In the genomic region with DNA sequence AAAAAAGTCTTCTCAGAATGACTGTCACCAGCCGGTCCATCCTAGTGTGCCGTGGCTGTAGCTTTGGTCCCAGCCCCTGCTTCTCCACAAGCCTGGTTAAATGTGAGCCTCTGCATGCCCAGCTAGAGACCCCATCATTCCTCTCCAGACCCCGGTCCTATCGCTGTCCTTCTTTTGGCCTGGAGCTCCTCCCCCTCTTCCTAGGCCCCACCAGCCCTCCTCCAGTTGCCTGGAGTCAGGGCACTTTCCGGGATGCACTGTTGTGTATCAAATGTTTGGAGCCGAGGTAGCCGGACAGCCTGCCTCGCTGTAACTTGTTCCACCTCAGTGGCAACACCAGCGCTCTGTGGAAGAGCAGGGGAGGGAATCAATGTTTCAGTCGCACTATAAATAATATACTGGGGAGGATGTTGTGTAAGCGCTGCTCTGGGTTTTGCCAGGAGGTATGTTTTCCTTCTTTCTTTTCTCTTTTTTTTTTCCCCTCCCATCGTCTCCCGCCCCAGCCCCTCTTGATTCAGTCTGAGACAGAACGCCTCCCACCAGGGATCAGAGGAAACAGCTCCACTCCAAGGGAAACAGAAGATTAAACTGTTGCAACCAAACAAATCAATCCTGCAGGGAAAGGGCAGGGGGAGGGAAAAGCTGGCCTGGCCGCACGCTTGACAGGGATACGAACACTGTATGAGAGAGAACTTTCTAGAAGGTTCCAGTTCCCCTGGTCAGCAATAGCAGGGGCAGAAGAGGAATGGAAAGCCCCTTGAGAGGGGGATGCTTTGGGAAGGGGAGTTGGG, we compare ENCODE assay signal across 7 mouse cellular contexts.
DNase-seq lines count a peak whose midpoint lies in the region; ATAC-seq and TF ChIP-seq lines count a peak whose summit lies in the region.

No protein-coding gene starts in this region.

- TF ChIP-seq CTCF in midbrain, postnatal 0 days (IDR thresholded peaks at IDR 0.05): 0 out of 2 replicates have a peak, but pooled peaks have one; percentile 7

- H3K9ac ChIP-seq in lung, embryonic 16.5 days (ENCODE audit: low read length): no peak overlapping the region
- H3K9ac ChIP-seq in forebrain, embryonic 15.5 days (replicated peaks): no peak overlapping the region
- no peak overlapping the region for H3K9ac ChIP-seq in hindbrain, embryonic 16.5 days (ENCODE audit: low read depth, low read length)
- H3K9ac ChIP-seq in midbrain, postnatal 0 days (replicated peaks; ENCODE audit: low read length, poor library complexity, severe bottlenecking): no peak overlapping the region

- no peak overlapping the region for H3K4me3 ChIP-seq in lung, embryonic 16.5 days (ENCODE audit: low read length)
- no peak overlapping the region for H3K4me3 ChIP-seq in forebrain, embryonic 15.5 days
- H3K4me3 ChIP-seq in hindbrain, embryonic 16.5 days (ENCODE audit: low read length): no peak overlapping the region
- H3K4me3 ChIP-seq in midbrain, postnatal 0 days (ENCODE audit: low read depth, low read length): no peak overlapping the region

- H3K36me3 ChIP-seq in lung, embryonic 16.5 days (ENCODE audit: control insufficient read depth, insufficient read depth, low read length): no peaks in the 10 kb centered on the region
- no peaks in the 10 kb centered on the region for H3K36me3 ChIP-seq in forebrain, embryonic 15.5 days
- H3K36me3 ChIP-seq in hindbrain, embryonic 16.5 days (ENCODE audit: control insufficient read depth, insufficient read depth, low read length): no peaks in the 10 kb centered on the region
- no peaks in the 10 kb centered on the region for H3K36me3 ChIP-seq in midbrain, postnatal 0 days (ENCODE audit: insufficient read depth, low read length)

- H3K27me3 ChIP-seq in lung, embryonic 16.5 days (ENCODE audit: control insufficient read depth, insufficient read depth, low read depth, low read length): no peaks in the 10 kb centered on the region
- H3K27me3 ChIP-seq in forebrain, embryonic 15.5 days: no peaks in the 10 kb centered on the region
- no peaks in the 10 kb centered on the region for H3K27me3 ChIP-seq in hindbrain, embryonic 16.5 days (replicated peaks; ENCODE audit: control insufficient read depth, insufficient read depth, low read length)
- H3K27me3 ChIP-seq in midbrain, postnatal 0 days (ENCODE audit: insufficient read depth, low read length): no peaks in the 10 kb centered on the region

- peaks cover 5% of the 10 kb centered on the region for H3K4me1 ChIP-seq in lung, embryonic 16.5 days (replicated peaks; ENCODE audit: control insufficient read depth, insufficient read depth, low read length)
- peaks cover 22% of the 10 kb centered on the region for H3K4me1 ChIP-seq in forebrain, embryonic 15.5 days
- peaks cover 11% of the 10 kb centered on the region for H3K4me1 ChIP-seq in hindbrain, embryonic 16.5 days (ENCODE audit: control insufficient read depth, insufficient read depth, low read depth, low read length)
- H3K4me1 ChIP-seq in midbrain, postnatal 0 days (ENCODE audit: insufficient read depth, low read length): peaks cover 6% of the 10 kb centered on the region; the same call in 1 of the 2 replicates

- no peak overlapping the region for H3K27ac ChIP-seq in lung, embryonic 16.5 days (ENCODE audit: low read length)
- H3K27ac ChIP-seq in forebrain, embryonic 15.5 days (replicated peaks): 0 out of 2 replicates have a peak overlapping the region, but pooled peaks have one; percentile 25
- peak overlapping the region; percentile 44 for H3K27ac ChIP-seq in hindbrain, embryonic 16.5 days (ENCODE audit: low read depth, low read length)
- H3K27ac ChIP-seq in midbrain, postnatal 0 days (ENCODE audit: low read depth, low read length): no peak overlapping the region

- WGBS in lung, embryonic 16.5 days: 20% methylated on average over 17 of the region's 17 CpGs
- WGBS in forebrain, embryonic 15.5 days: 27% methylated on average over 17 of the region's 17 CpGs
- WGBS in hindbrain, embryonic 16.5 days: 27% methylated on average over 17 of the region's 17 CpGs
- 19% methylated on average over 17 of the region's 17 CpGs for WGBS in midbrain, postnatal 0 days

- H3K9me3 ChIP-seq in lung, embryonic 16.5 days (ENCODE audit: control insufficient read depth, low read length): no peaks in the 10 kb centered on the region
- no peaks in the 10 kb centered on the region for H3K9me3 ChIP-seq in forebrain, embryonic 15.5 days
- H3K9me3 ChIP-seq in hindbrain, embryonic 16.5 days (ENCODE audit: control insufficient read depth, low read length): no peaks in the 10 kb centered on the region
- H3K9me3 ChIP-seq in midbrain, postnatal 0 days (ENCODE audit: low read length): no peaks in the 10 kb centered on the region

- no peak for DNase-seq in lung, postnatal 25 days (ENCODE audit: low spot score)
- DNase-seq in midbrain, postnatal 0 days (ENCODE audit: low spot score): peak; percentile 22
- DNase-seq in cerebellum, postnatal 25 days: no peak
- DNase-seq in layer of hippocampus, postnatal 25 days (ENCODE audit: extremely low spot score in 1 of 2, low spot score in 1 of 2): no peak

- H3K4me2 ChIP-seq in lung, embryonic 16.5 days (ENCODE audit: low read depth, low read length): peak overlapping the region; percentile 4; the same call in 1 of the 2 replicates
- H3K4me2 ChIP-seq in forebrain, embryonic 15.5 days (replicated peaks): no peak overlapping the region
- H3K4me2 ChIP-seq in hindbrain, embryonic 16.5 days (ENCODE audit: low read length): peak overlapping the region; percentile 10; the same call in 1 of the 2 replicates
- no peak overlapping the region for H3K4me2 ChIP-seq in midbrain, postnatal 0 days (ENCODE audit: low read depth, low read length, poor library complexity, severe bottlenecking)

- no peak; the same call in 1 of the 2 replicates for ATAC-seq in lung, embryonic 16.5 days (ENCODE audit: low read depth)
- ATAC-seq in forebrain, embryonic 15.5 days (replicated peaks): no peak
- no peak for ATAC-seq in hindbrain, embryonic 16.5 days
- ATAC-seq in midbrain, postnatal 0 days (ENCODE audit: low FRiP score): no peak

Comparison
In these comparisons a context has a peak if more than half of its experiments do, and no peak if none do; other contexts are left out.
1. H3K27ac ChIP-seq: peak in forebrain, embryonic 15.5 days (single experiment) and hindbrain, embryonic 16.5 days (single experiment); none in lung, embryonic 16.5 days (single experiment) and midbrain, postnatal 0 days (single experiment).
2. H3K4me2 ChIP-seq: peak in lung, embryonic 16.5 days (single experiment) and hindbrain, embryonic 16.5 days (single experiment); none in forebrain, embryonic 15.5 days (single experiment) and midbrain, postnatal 0 days (single experiment).